Mouse (Mus musculus) limb, embryonic 11.5 days (tissue): ENCODE results near the gene Nbea. TPM values are rescaled to one million over a fixed set of nuclear protein-coding genes. Genes with fewer than 3 reads are reported as not detected.

ENCODE experiments used
- ATAC-seq: fragments of 200-750 bp; cut with Nextera tagmentation; 2 replicates; pipeline ENCODE4 v1.8.0; 2017; ENCODE audit warnings: low read depth; ENCODE audit not compliant: insufficient number of reproducible peaks, low FRiP score, low TSS enrichment
- DNase-seq: peaks from one replicate; pipeline ENCODE4 v3.0.0-alpha.2; 2015; ENCODE audit warnings: low spot score
- H3K27ac ChIP-seq: fragments of 300-500 bp; sonication (generic); replicated peaks from 2 replicates; pipeline ENCODE4 v1.5.1; 2014; ENCODE audit warnings: low read depth, mild to moderate bottlenecking, low read length
- H3K27me3 ChIP-seq: fragments of 300-500 bp; sonication (generic); 2 replicates; pipeline ENCODE4 v1.6.1; 2014; ENCODE audit warnings: mild to moderate bottlenecking, low read length, mixed read lengths; ENCODE audit not compliant: control insufficient read depth, insufficient read depth
- H3K36me3 ChIP-seq: fragments of 300-500 bp; sonication (generic); 2 replicates; pipeline ENCODE4 v1.6.1; 2014; ENCODE audit warnings: mild to moderate bottlenecking, low read length, moderate library complexity, mixed read lengths; ENCODE audit not compliant: control insufficient read depth, insufficient read depth
- H3K4me1 ChIP-seq: fragments of 300-500 bp; sonication (generic); 2 replicates; pipeline ENCODE4 v1.6.1; 2014; ENCODE audit warnings: low read length, mixed read lengths; ENCODE audit not compliant: control insufficient read depth, insufficient read depth
- H3K4me2 ChIP-seq: fragments of 300-500 bp; sonication (generic); 2 replicates; pipeline ENCODE4 v1.6.1; 2014; ENCODE audit warnings: low read depth, mild to moderate bottlenecking, moderate library complexity; ENCODE audit not compliant: severe bottlenecking
- H3K4me3 ChIP-seq: fragments of 300-500 bp; sonication (generic); 2 replicates; pipeline ENCODE4 v1.5.1; 2014; ENCODE audit warnings: low read depth, low read length
- H3K9ac ChIP-seq: fragments of 300-500 bp; sonication (generic); 2 replicates; pipeline ENCODE4 v1.6.1; 2014; ENCODE audit warnings: mild to moderate bottlenecking, low read length
- H3K9me3 ChIP-seq: fragments of 300-500 bp; sonication (generic); 2 replicates; pipeline ENCODE4 v1.6.1; 2016; ENCODE audit warnings: low read length; ENCODE audit not compliant: control insufficient read depth
- WGBS: fragments of 180-500 bp; shearing (Covaris S2); extraction: QIAGEN DNeasy Blood & Tissue Kit; methylation state at CpG from one replicate; pipeline ENCODE4 v1.1.7; 2014; 5-methylcytosine and 5-hydroxymethylcytosine counted together
- polyA plus RNA-seq: library from polyadenylated mRNA; unstranded; fragments of >200 nt; fragmentation: Nextera tagmentation; extraction: Ambion mirVana; gene quantifications from 2 replicates; pipeline ENCODE4 v1.2.1, GENCODE M21; 2014

Nbea gene
- polyA plus RNA-seq, 1 experiment from 2014 or later, result 22.2 TPM

- H3K9me3 ChIP-seq, result no peaks in the 10 kb centered on the region
- DNase-seq, result no peak
- H3K4me2 ChIP-seq, result no peak overlapping the region
- H3K4me3 ChIP-seq, result no peak overlapping the region
- H3K9ac ChIP-seq, result no peak overlapping the region
- H3K36me3 ChIP-seq, result no peaks in the 10 kb centered on the region
- H3K27me3 ChIP-seq, result no peaks in the 10 kb centered on the region
- 90% methylated on average over 3 of the region's 3 CpGs for WGBS
- no peak overlapping the region for H3K27ac ChIP-seq
- H3K4me1 ChIP-seq, result no peaks in the 10 kb centered on the region
- ATAC-seq, result no peak
These were observed 346.3 kb downstream of the Nbea start for GRCm38 (mm10) chr3:55837188-55837587.

- 59% methylated on average over 4 of the region's 4 CpGs for WGBS
- DNase-seq, result no peak
- Histone ChIP-seq H3K4me1 (peaks cover 2% of the 10 kb centered on the region; the same call in 1 of the 2 replicates), H3K27me3 (no peaks in the 10 kb centered on the region), H3K9me3 (no peaks in the 10 kb centered on the region), H3K9ac (no peak overlapping the region), H3K36me3 (no peaks in the 10 kb centered on the region), H3K4me2 (no peak overlapping the region), H3K27ac (no peak overlapping the region), H3K4me3 (no peak overlapping the region)
- ATAC-seq, result no peak
These were observed 348.3 kb downstream of the Nbea start for GRCm38 (mm10) chr3:55835207-55835606.

- H3K27ac ChIP-seq, result no peak overlapping the region
- no peaks in the 10 kb centered on the region for H3K36me3 ChIP-seq
- H3K4me2 ChIP-seq, result no peak overlapping the region
- no peak overlapping the region for H3K9ac ChIP-seq
- no peaks in the 10 kb centered on the region for H3K9me3 ChIP-seq
- DNase-seq (no peak), ATAC-seq (no peak)
- H3K4me3 ChIP-seq, result no peak overlapping the region
- H3K4me1 ChIP-seq, result peaks cover 8% of the 10 kb centered on the region
- 13% methylated on average over 5 of the region's 5 CpGs for WGBS
- H3K27me3 ChIP-seq, result no peaks in the 10 kb centered on the region
These were observed 353.3 kb downstream of the Nbea start for GRCm38 (mm10) chr3:55830226-55830625.

GRCm38 (mm10) chr3:55828481-55829256 is 354.8 kb downstream of the Nbea start:
- DNase-seq (no peak), ATAC-seq (no peak)
- WGBS, result 15% methylated on average over 10 of the region's 10 CpGs
- Histone ChIP-seq H3K27me3 (no peaks in the 10 kb centered on the region), H3K4me2 (no peak overlapping the region), H3K36me3 (no peaks in the 10 kb centered on the region), H3K27ac (no peak overlapping the region), H3K9me3 (no peaks in the 10 kb centered on the region), H3K9ac (no peak overlapping the region), H3K4me3 (no peak overlapping the region), H3K4me1 (peaks cover 8% of the 10 kb centered on the region)

GRCm38 (mm10) chr3:55824864-55825263 is 358.6 kb downstream of the Nbea start:
- Histone ChIP-seq H3K36me3 (no peaks in the 10 kb centered on the region), H3K4me1 (peaks cover 4% of the 10 kb centered on the region), H3K9me3 (no peaks in the 10 kb centered on the region), H3K27me3 (no peaks in the 10 kb centered on the region), H3K27ac (no peak overlapping the region), H3K4me2 (no peak overlapping the region), H3K9ac (no peak overlapping the region), H3K4me3 (no peak overlapping the region)
- DNase-seq, result no peak
- 55% methylated on average over 3 of the region's 3 CpGs for WGBS
- no peak for ATAC-seq

- DNase-seq (no peak), ATAC-seq (no peak)
- peaks cover 16% of the 10 kb centered on the region for H3K4me1 ChIP-seq
- H3K9me3 ChIP-seq, result no peaks in the 10 kb centered on the region
- H3K4me2 ChIP-seq, result no peak overlapping the region
- H3K9ac ChIP-seq, result no peak overlapping the region
- H3K36me3 ChIP-seq, result no peaks in the 10 kb centered on the region
- no peak overlapping the region for H3K4me3 ChIP-seq
- no peaks in the 10 kb centered on the region for H3K27me3 ChIP-seq
- H3K27ac ChIP-seq, result no peak overlapping the region
These were observed 363.9 kb downstream of the Nbea start for GRCm38 (mm10) chr3:55819598-55819997.

- 86% methylated on average over 2 of the region's 2 CpGs for WGBS
- Histone ChIP-seq H3K36me3 (no peaks in the 10 kb centered on the region), H3K27me3 (no peaks in the 10 kb centered on the region), H3K4me2 (no peak overlapping the region), H3K27ac (no peak overlapping the region), H3K4me3 (no peak overlapping the region), H3K9me3 (no peaks in the 10 kb centered on the region), H3K4me1 (peaks cover 16% of the 10 kb centered on the region), H3K9ac (no peak overlapping the region)
- no peak for DNase-seq
- ATAC-seq, result no peak
These were observed 365.4 kb downstream of the Nbea start for GRCm38 (mm10) chr3:55818082-55818481.

GRCm38 (mm10) chr3:55816638-55817375 is 366.7 kb downstream of the Nbea start:
- Histone ChIP-seq H3K4me1 (peaks cover 16% of the 10 kb centered on the region), H3K9ac (no peak overlapping the region), H3K4me2 (no peak overlapping the region), H3K27ac (0 out of 2 replicates have a peak overlapping the region, but pooled peaks have one; percentile 45), H3K4me3 (no peak overlapping the region), H3K27me3 (no peaks in the 10 kb centered on the region), H3K9me3 (no peaks in the 10 kb centered on the region), H3K36me3 (no peaks in the 10 kb centered on the region)
- WGBS, result 48% methylated on average over 6 of the region's 6 CpGs
- DNase-seq (peak; percentile 44), ATAC-seq (no peak)
